Mouse (Mus musculus) limb, embryonic 11.5 days (tissue): ENCODE results near the gene Wnt5a. TPM values are rescaled to one million over a fixed set of nuclear protein-coding genes. Genes with fewer than 3 reads are reported as not detected.

Experiments
- ATAC-seq: fragments of 200-750 bp; cut with Nextera tagmentation; 2 replicates; pipeline ENCODE4 v1.8.0; 2017; ENCODE audit warnings: low read depth; ENCODE audit not compliant: insufficient number of reproducible peaks, low FRiP score, low TSS enrichment
- DNase-seq: peaks from one replicate; pipeline ENCODE4 v3.0.0-alpha.2; 2015; ENCODE audit warnings: low spot score
- H3K27ac ChIP-seq: fragments of 300-500 bp; sonication (generic); replicated peaks from 2 replicates; pipeline ENCODE4 v1.5.1; 2014; ENCODE audit warnings: low read depth, mild to moderate bottlenecking, low read length
- H3K27me3 ChIP-seq: fragments of 300-500 bp; sonication (generic); 2 replicates; pipeline ENCODE4 v1.6.1; 2014; ENCODE audit warnings: mild to moderate bottlenecking, low read length, mixed read lengths; ENCODE audit not compliant: control insufficient read depth, insufficient read depth
- H3K36me3 ChIP-seq: fragments of 300-500 bp; sonication (generic); 2 replicates; pipeline ENCODE4 v1.6.1; 2014; ENCODE audit warnings: mild to moderate bottlenecking, low read length, moderate library complexity, mixed read lengths; ENCODE audit not compliant: control insufficient read depth, insufficient read depth
- H3K4me1 ChIP-seq: fragments of 300-500 bp; sonication (generic); 2 replicates; pipeline ENCODE4 v1.6.1; 2014; ENCODE audit warnings: low read length, mixed read lengths; ENCODE audit not compliant: control insufficient read depth, insufficient read depth
- H3K4me2 ChIP-seq: fragments of 300-500 bp; sonication (generic); 2 replicates; pipeline ENCODE4 v1.6.1; 2014; ENCODE audit warnings: low read depth, mild to moderate bottlenecking, moderate library complexity; ENCODE audit not compliant: severe bottlenecking
- H3K4me3 ChIP-seq: fragments of 300-500 bp; sonication (generic); 2 replicates; pipeline ENCODE4 v1.5.1; 2014; ENCODE audit warnings: low read depth, low read length
- H3K9ac ChIP-seq: fragments of 300-500 bp; sonication (generic); 2 replicates; pipeline ENCODE4 v1.6.1; 2014; ENCODE audit warnings: mild to moderate bottlenecking, low read length
- H3K9me3 ChIP-seq: fragments of 300-500 bp; sonication (generic); 2 replicates; pipeline ENCODE4 v1.6.1; 2016; ENCODE audit warnings: low read length; ENCODE audit not compliant: control insufficient read depth
- WGBS: fragments of 180-500 bp; shearing (Covaris S2); extraction: QIAGEN DNeasy Blood & Tissue Kit; methylation state at CpG from one replicate; pipeline ENCODE4 v1.1.7; 2014; 5-methylcytosine and 5-hydroxymethylcytosine counted together
- polyA plus RNA-seq: library from polyadenylated mRNA; unstranded; fragments of >200 nt; fragmentation: Nextera tagmentation; extraction: Ambion mirVana; gene quantifications from 2 replicates; pipeline ENCODE4 v1.2.1, GENCODE M21; 2014

Wnt5a gene
- polyA plus RNA-seq, 1 experiment from 2014 or later, result 110 TPM

DNA sequence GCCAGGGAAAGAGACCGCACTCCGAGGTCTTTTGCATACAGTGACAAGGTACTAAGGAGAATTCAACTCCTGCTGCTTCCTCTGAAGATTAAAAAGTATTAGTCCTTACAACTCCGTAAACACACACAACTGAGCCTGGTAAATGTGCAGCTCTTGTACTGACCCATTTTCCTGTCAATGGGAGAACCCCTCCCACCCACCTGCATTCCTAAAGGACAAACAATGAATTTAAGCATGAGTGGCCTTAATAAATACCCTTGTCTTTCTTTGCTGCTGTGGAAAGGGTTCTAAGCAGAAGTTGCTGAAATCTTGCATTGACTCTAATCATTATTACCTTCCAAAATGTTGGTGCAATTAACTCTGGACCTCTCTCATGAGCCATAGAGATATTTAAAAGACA, 27.8 kb upstream of the Wnt5a start:
- no peak for ATAC-seq
- no peaks in the 10 kb centered on the region for H3K27me3 ChIP-seq
- H3K9me3 ChIP-seq, result no peaks in the 10 kb centered on the region
- H3K4me2 ChIP-seq, result no peak overlapping the region
- H3K9ac ChIP-seq, result no peak overlapping the region
- no peak overlapping the region for H3K27ac ChIP-seq
- WGBS, result 73% methylated on average over 3 of the region's 3 CpGs
- H3K4me1 ChIP-seq, result peaks cover 7% of the 10 kb centered on the region
- no peak for DNase-seq
- H3K36me3 ChIP-seq, result no peaks in the 10 kb centered on the region
- no peak overlapping the region for H3K4me3 ChIP-seq

DNA sequence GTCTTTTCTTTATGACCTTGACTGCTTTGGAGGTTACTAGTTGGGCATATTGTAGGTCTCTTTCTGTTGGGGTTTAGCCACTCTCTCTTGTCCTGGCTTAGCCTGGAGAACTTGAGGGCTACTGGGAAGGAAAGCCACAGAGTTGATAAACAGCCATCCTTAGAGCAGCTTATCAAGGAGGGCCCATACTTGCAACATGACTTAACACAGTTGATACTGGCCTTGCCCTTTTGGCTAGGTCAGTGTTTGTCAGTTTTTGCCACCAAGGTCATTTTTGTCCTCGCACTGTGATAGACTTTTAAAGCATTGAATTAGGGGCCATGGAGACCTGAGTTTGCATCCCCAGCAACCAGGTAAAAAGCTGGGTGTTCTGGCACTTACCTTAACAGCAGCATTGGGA, 23.7 kb upstream of the Wnt5a start:
- H3K9ac ChIP-seq, result no peak overlapping the region
- H3K9me3 ChIP-seq, result no peaks in the 10 kb centered on the region
- no peak overlapping the region for H3K4me2 ChIP-seq
- no peaks in the 10 kb centered on the region for H3K36me3 ChIP-seq
- no peak for ATAC-seq
- no peak for DNase-seq
- H3K4me3 ChIP-seq, result no peak overlapping the region
- WGBS, result 87% methylated on average over 1 of the region's 1 CpGs
- H3K4me1 ChIP-seq, result peaks cover 2% of the 10 kb centered on the region; the same call in 1 of the 2 replicates
- no peak overlapping the region for H3K27ac ChIP-seq
- H3K27me3 ChIP-seq, result no peaks in the 10 kb centered on the region

DNA sequence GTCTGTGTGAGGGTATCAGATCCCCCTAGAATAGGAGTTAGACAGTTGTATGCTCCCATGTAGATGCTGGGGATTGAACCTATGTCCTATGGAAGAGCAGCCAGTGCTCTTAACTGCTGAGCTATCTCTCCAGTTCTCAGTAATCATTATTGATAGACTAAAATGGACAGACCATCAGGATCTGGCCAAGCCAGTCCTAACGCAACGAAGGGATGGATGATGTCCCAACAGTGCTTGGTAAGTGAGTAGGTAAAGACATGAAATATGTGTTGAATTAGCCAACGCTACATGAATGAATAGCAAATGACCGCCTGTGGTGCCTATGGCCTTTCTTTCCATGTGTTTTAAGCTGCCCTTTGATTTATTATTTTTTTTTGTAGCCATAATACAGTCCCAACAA, 10.7 kb upstream of the Wnt5a start:
- Histone ChIP-seq H3K4me1 (no peaks in the 10 kb centered on the region), H3K27me3 (no peaks in the 10 kb centered on the region), H3K4me3 (no peak overlapping the region), H3K9me3 (no peaks in the 10 kb centered on the region), H3K27ac (no peak overlapping the region), H3K4me2 (no peak overlapping the region), H3K36me3 (no peaks in the 10 kb centered on the region), H3K9ac (no peak overlapping the region)
- no peak for DNase-seq
- ATAC-seq, result no peak
- 85% methylated on average over 4 of the region's 4 CpGs for WGBS

DNA sequence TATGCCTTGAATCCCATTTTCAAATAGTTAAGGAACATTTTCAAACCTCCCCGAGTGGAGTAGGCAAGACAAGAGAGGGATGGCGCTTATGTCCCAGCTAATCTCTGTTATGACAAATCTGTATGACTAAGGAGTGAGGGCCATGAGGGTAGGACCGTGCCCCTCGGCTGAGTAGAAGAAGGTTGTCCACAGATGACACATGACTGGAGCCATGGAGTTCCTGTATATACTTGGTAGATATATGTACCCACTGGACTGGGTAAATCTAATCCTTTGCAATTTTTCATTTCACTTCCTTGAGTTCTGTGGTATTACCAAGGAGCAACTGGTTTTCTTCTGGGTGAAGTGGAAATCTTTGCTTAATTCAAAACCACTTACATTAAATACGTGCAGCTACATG, 10.3 kb upstream of the Wnt5a start:
- Histone ChIP-seq H3K27ac (no peak overlapping the region), H3K4me3 (no peak overlapping the region), H3K4me2 (no peak overlapping the region), H3K4me1 (no peaks in the 10 kb centered on the region), H3K27me3 (no peaks in the 10 kb centered on the region), H3K36me3 (no peaks in the 10 kb centered on the region), H3K9ac (no peak overlapping the region), H3K9me3 (no peaks in the 10 kb centered on the region)
- ATAC-seq, result no peak
- no peak for DNase-seq
- 88% methylated on average over 5 of the region's 5 CpGs for WGBS

DNA sequence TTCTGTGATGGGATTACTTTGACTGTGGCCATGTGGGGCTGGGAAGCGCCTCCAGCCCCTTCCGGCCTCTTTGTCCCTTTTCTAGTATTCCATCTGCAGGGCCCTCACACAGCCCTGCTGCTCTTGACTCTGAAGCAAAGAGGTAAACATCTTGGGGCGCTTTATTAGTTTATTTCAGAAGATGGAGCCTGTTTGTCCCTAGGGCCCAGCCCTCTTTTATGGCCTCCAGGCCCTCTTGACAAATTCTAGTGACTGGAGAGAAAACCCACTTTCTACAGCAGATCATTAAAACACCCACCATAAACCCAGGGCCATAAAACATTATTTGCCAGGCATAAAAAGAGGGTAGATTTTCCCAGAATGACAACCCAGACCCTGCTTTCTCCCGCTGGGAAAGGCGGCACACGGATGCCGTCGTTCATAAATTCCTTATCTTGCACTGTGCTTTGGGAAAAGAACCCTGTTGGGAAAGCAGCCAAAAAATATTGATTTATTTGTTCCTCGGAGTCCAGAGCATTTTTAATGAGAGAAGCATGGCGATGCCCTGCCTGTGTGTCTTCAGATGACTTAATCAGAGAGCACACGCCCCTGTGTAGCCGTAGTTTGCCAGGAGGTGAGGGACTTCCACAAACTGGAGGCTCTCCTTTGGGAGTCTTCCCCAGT, 3.2 kb upstream of the Wnt5a start:
- H3K4me2 ChIP-seq, result peak overlapping the region; percentile 12; the same call in 1 of the 2 replicates
- H3K9me3 ChIP-seq, result no peaks in the 10 kb centered on the region
- H3K27me3 ChIP-seq, result 0 out of 2 replicates have a peak, but pooled peaks cover 2% of the 10 kb centered on the region
- no peak for ATAC-seq
- peak; percentile 55 for DNase-seq
- no peak overlapping the region for H3K4me3 ChIP-seq
- H3K4me1 ChIP-seq, result peaks cover 27% of the 10 kb centered on the region
- WGBS, result 16% methylated on average over 12 of the region's 12 CpGs
- H3K27ac ChIP-seq, result peak overlapping the region; percentile 76; the same call in 1 of the 2 replicates
- H3K36me3 ChIP-seq, result no peaks in the 10 kb centered on the region
- no peak overlapping the region for H3K9ac ChIP-seq

DNA sequence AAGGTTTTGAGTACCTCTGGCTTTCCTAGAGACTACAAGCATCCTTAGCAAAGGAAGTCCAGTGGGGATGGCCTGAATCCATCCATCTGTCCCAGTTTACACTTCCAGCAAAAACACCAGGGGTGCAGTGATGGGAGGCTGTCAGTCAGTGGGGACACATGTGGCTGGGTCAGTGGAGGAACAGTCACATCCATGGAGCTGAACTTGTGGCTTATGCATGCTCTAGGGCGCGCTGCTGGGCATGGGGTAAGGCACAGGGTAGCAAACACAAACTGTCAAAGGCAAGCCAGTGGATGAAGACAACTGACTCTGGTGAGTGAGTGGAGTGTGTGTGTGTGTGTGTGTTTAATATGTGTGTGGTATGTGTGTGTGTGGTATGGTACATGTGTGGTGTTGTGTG, 1.3 kb upstream of the Wnt5a start:
- Histone ChIP-seq H3K4me2 (no peak overlapping the region), H3K36me3 (no peaks in the 10 kb centered on the region), H3K27me3 (0 out of 2 replicates have a peak, but pooled peaks cover 2% of the 10 kb centered on the region), H3K9me3 (no peaks in the 10 kb centered on the region), H3K9ac (no peak overlapping the region), H3K4me3 (no peak overlapping the region), H3K27ac (no peak overlapping the region; the same call in 1 of the 2 replicates), H3K4me1 (peaks cover 29% of the 10 kb centered on the region)
- no peak for DNase-seq
- no peak for ATAC-seq
- WGBS, result 85% methylated on average over 2 of the region's 2 CpGs

DNA sequence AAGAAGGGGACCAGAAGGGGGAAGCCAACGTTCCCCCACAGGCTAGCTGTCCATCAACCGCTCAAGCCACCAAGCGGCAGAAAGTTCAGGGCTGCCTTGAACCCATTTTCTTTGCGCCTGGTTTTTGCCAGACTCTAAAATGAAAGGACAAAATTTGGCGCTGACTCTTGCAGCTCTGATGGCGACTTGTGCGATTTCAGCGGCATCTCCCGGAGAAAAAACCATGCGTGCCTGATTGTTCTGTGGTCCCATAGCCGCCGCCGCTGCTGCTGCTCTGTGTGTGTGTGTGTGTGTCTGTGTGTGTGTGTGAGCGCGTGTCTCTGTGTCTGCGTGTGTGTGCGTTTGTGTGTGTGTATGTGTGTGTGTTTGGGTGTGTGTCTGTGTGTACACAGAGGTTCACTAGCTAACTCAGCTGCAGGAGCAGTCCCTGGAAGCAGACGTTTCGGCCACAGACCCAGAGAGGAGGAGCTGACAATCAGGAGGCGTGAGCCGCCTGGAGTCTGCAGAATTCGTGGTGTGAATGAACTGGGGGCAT, 568 bp downstream of the Wnt5a start:
- under 1% methylated on average over 22 of the region's 22 CpGs for WGBS
- Histone ChIP-seq H3K36me3 (no peaks in the 10 kb centered on the region), H3K27me3 (0 out of 2 replicates have a peak, but pooled peaks cover 2% of the 10 kb centered on the region), H3K27ac (peak overlapping the region; percentile 99), H3K9ac (peak overlapping the region; percentile 97), H3K9me3 (no peaks in the 10 kb centered on the region), H3K4me3 (peak overlapping the region; percentile 94), H3K4me2 (peak overlapping the region; percentile 96), H3K4me1 (peaks cover 36% of the 10 kb centered on the region)
- DNase-seq, result peak; percentile 82
- ATAC-seq, result 0 out of 2 replicates have a peak, but pooled peaks have one; percentile 20

DNA sequence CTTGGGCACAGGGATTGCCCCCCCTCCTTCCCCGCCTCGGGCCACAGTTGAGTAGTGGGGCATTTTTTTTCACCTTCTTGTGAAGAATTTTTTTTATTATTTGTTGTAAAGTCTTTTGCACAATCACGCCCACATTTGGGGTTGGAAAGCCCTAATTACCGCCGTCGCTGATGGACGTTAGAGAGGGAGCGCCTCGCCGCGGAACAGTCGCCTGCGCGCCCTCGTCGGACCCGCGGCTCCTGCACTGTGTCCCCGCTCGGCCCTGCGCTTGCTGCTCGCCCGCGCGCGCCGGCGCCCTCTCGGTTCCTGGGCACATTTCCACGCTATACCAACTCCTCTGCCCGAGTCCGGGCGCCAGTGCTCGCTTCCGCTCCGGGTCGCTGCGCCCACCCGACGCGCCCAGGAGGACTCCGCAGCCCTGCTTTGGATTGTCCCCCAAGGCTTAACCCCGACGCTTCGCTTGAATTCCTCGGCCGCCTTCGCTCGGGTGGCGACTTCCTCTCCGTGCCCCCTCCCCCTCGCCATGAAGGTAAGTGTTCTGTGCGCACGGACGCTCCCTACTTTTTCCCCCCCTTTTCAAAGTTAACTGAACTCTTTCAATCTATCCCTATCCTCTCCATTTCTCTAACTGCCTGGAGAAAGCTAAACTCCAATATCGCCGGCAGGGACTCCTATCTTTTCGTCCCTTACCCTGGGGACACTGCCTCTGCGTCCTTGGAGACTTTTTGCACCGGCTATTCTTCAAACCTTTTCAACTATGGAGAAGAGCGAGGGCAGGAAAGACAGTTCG, 1.2 kb downstream of the Wnt5a start:
- no peaks in the 10 kb centered on the region for H3K36me3 ChIP-seq
- H3K4me3 ChIP-seq, result peak overlapping the region; percentile 94
- WGBS, result under 1% methylated on average over 62 of the region's 62 CpGs
- peak overlapping the region; percentile 97 for H3K9ac ChIP-seq
- peak overlapping the region; percentile 99 for H3K27ac ChIP-seq
- DNase-seq (no peak), ATAC-seq (0 out of 2 replicates have a peak, but pooled peaks have one; percentile 29)
- peak overlapping the region; percentile 96 for H3K4me2 ChIP-seq
- H3K27me3 ChIP-seq, result 0 out of 2 replicates have a peak, but pooled peaks cover 2% of the 10 kb centered on the region
- no peaks in the 10 kb centered on the region for H3K9me3 ChIP-seq
- peaks cover 41% of the 10 kb centered on the region for H3K4me1 ChIP-seq
